Mouse (Mus musculus): ENCODE data around the gene Ddx52.

Ddx52 gene

GRCm38 (mm10) chr11:83968205-83968575, 26.3 kb downstream of the Ddx52 start:
- DNase-seq (ENCODE audit: low read depth, low spot score) = no peak

GRCm38 (mm10) chr11:83969040-83969439, 27.2 kb downstream of the Ddx52 start:
- DNase-seq (ENCODE audit: low read depth, low spot score) = no peak

GRCm38 (mm10) chr11:83974561-83975346, 32.9 kb downstream of the Ddx52 start:
- no peak for DNase-seq (ENCODE audit: low read depth, low spot score)

GRCm38 (mm10) chr11:83975488-83975887, 33.6 kb downstream of the Ddx52 start:
- DNase-seq (ENCODE audit: low read depth, low spot score) = no peak

GRCm38 (mm10) chr11:83976236-83976977, 34.5 kb downstream of the Ddx52 start:
- DNase-seq (ENCODE audit: low read depth, low spot score) = no peak

- no peak for DNase-seq (ENCODE audit: low read depth, low spot score)
Measured at GRCm38 (mm10) chr11:83977810-83978209, 35.9 kb downstream of the Ddx52 start.

- no peak for DNase-seq (ENCODE audit: low read depth, low spot score)
Measured at GRCm38 (mm10) chr11:83979992-83980391, 38.1 kb downstream of the Ddx52 start.

GRCm38 (mm10) chr11:83981338-83981737, 39.5 kb downstream of the Ddx52 start:
- DNase-seq (ENCODE audit: low read depth, low spot score) = peak; percentile 41

GRCm38 (mm10) chr11:83991701-83992100, 49.8 kb downstream of the Ddx52 start:
- DNase-seq (ENCODE audit: low read depth, low spot score) = no peak

- DNase-seq (ENCODE audit: low read depth, low spot score) = no peak
Measured at GRCm38 (mm10) chr11:83993428-83993827, 51.6 kb downstream of the Ddx52 start.

- DNase-seq (ENCODE audit: low read depth, low spot score) = no peak
Measured at GRCm38 (mm10) chr11:83994481-83994880, 52.6 kb downstream of the Ddx52 start.

- DNase-seq (ENCODE audit: low read depth, low spot score) = peak; percentile 77
Measured at GRCm38 (mm10) chr11:83995535-83995950, 53.7 kb downstream of the Ddx52 start.

GRCm38 (mm10) chr11:83997171-83997868, 55.5 kb downstream of the Ddx52 start:
- no peak for DNase-seq (ENCODE audit: low read depth, low spot score)

- DNase-seq (ENCODE audit: low read depth, low spot score) = no peak
Measured at GRCm38 (mm10) chr11:83998993-83999392, 57.1 kb downstream of the Ddx52 start.

- no peak for DNase-seq (ENCODE audit: low read depth, low spot score)
Measured at GRCm38 (mm10) chr11:83999411-83999915, 57.6 kb downstream of the Ddx52 start.

- DNase-seq (ENCODE audit: low read depth, low spot score) = no peak
Measured at GRCm38 (mm10) chr11:84001257-84001656, 59.4 kb downstream of the Ddx52 start.

- peak; percentile 76 for DNase-seq (ENCODE audit: low read depth, low spot score)
Measured at GRCm38 (mm10) chr11:84003986-84004385, 62.1 kb downstream of the Ddx52 start.

- no peak for DNase-seq (ENCODE audit: low read depth, low spot score)
Measured at GRCm38 (mm10) chr11:84009001-84009400, 67.1 kb downstream of the Ddx52 start.

- peak; percentile 44 for DNase-seq (ENCODE audit: low read depth, low spot score)
Measured at GRCm38 (mm10) chr11:84010411-84010810, 68.5 kb downstream of the Ddx52 start.

GRCm38 (mm10) chr11:84011050-84011449, 69.2 kb downstream of the Ddx52 start:
- DNase-seq (ENCODE audit: low read depth, low spot score) = peak; percentile 62

GRCm38 (mm10) chr11:84011576-84011975, 69.7 kb downstream of the Ddx52 start:
- no peak for DNase-seq (ENCODE audit: low read depth, low spot score)

All from brain, adult 2 months (tissue).